Mouse (Mus musculus) right cerebral cortex, postnatal 25 days (tissue): ENCODE data around the gene Rdh5.

ENCODE experiments used
- DNase-seq: peaks from one replicate; pipeline ENCODE4 v3.0.0; 2022

Gene Rdh5

GRCm38 (mm10) chr10:128922822-128923012, at the start of gene Rdh5:
Rdh5 (minus strand) TSS chr10:128922888.
- DNase-seq, result no peak

- DNase-seq, result no peak
Measured at GRCm38 (mm10) chr10:128970740-128971250, 48.1 kb upstream of the Rdh5 start.

GRCm38 (mm10) chr10:128968341-128968749, 45.7 kb upstream of the Rdh5 start:
- no peak for DNase-seq

- no peak for DNase-seq
Measured at GRCm38 (mm10) chr10:128965871-128966270, 43.2 kb upstream of the Rdh5 start.

- no peak for DNase-seq
Measured at GRCm38 (mm10) chr10:128964961-128965360, 42.3 kb upstream of the Rdh5 start.

GRCm38 (mm10) chr10:128960590-128961584, 38.2 kb upstream of the Rdh5 start, which contains the start of gene Mettl7b:
Mettl7b (minus strand) TSS chr10:128960988.
- DNase-seq, result no peak

- no peak for DNase-seq
Measured at GRCm38 (mm10) chr10:128960142-128960541, 37.5 kb upstream of the Rdh5 start.

GRCm38 (mm10) chr10:128958340-128958739, 35.7 kb upstream of the Rdh5 start:
- no peak for DNase-seq

- DNase-seq, result no peak
Measured at GRCm38 (mm10) chr10:128950208-128950887, 27.7 kb upstream of the Rdh5 start.

- no peak for DNase-seq
Measured at GRCm38 (mm10) chr10:128947496-128947895, 24.8 kb upstream of the Rdh5 start.

GRCm38 (mm10) chr10:128945675-128946074, 23.0 kb upstream of the Rdh5 start:
- DNase-seq, result no peak

- DNase-seq, result no peak
Measured at GRCm38 (mm10) chr10:128940475-128941061, 17.9 kb upstream of the Rdh5 start.

GRCm38 (mm10) chr10:128938974-128939373, 16.3 kb upstream of the Rdh5 start:
- no peak for DNase-seq

- DNase-seq, result no peak
Measured at GRCm38 (mm10) chr10:128938457-128938856, 15.8 kb upstream of the Rdh5 start.

GRCm38 (mm10) chr10:128937756-128938390, 15.2 kb upstream of the Rdh5 start:
- DNase-seq, result no peak

GRCm38 (mm10) chr10:128935826-128936440, 13.2 kb upstream of the Rdh5 start:
- no peak for DNase-seq

GRCm38 (mm10) chr10:128934997-128935787, 12.5 kb upstream of the Rdh5 start:
- DNase-seq, result no peak

- DNase-seq, result no peak
Measured at GRCm38 (mm10) chr10:128933976-128934721, 11.5 kb upstream of the Rdh5 start.

GRCm38 (mm10) chr10:128933574-128933973, 10.9 kb upstream of the Rdh5 start, which contains the start of gene Itga7:
Itga7 (plus strand) TSS chr10:128933818.
- no peak for DNase-seq

GRCm38 (mm10) chr10:128931441-128931840, 8.8 kb upstream of the Rdh5 start:
- no peak for DNase-seq
